Mouse (Mus musculus) embryo, embryonic 11.5 days (tissue): ENCODE data around the gene Olfr924.
"Not testable (repeated sequence)": the region's sequence is repeated elsewhere in the genome, so short reads cannot be mapped to it uniquely, and the experiment has no call there.

Experiments
- DNase-seq: peaks from one replicate; pipeline ENCODE4 v3.0.0-alpha.2; 2012; ENCODE audit warnings: low read depth, low spot score

Olfr924 gene

GRCm38 (mm10) chr9:38844149-38844548, at the start of gene Olfr924:
TSS of gene Olfr924 (plus strand) at chr9:38844449.
- no peak for DNase-seq

DNA sequence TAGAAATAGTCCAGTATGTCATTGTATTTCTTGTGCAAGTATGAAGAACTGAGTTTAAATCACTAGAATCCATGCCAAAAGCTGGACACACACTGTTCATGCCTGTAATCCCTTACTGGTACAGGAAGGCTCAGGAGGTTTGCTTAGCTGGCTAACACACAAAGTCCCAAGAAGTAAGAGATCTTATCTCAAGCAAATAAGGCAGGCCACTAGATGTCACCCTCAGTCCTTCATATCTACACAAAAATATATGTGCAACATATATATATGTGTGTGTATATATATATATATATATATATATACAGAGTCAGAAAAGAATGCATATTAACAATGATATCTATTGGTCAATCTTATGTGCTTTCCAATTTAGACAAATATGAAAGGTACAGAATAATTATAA, 38.6 kb upstream of the Olfr924 start:
- DNase-seq = peak; percentile 0

GRCm38 (mm10) chr9:38814314-38814713, 29.9 kb upstream of the Olfr924 start, which contains the start of gene Olfr922:
TSS of gene Olfr922 (plus strand) at chr9:38814614.
- no peak for DNase-seq

- DNase-seq = no peak
These were observed 28.7 kb upstream of the Olfr924 start for GRCm38 (mm10) chr9:38815458-38815986.

- DNase-seq = no peak
These were observed 18.0 kb upstream of the Olfr924 start, which contains the start of gene Olfr923 for GRCm38 (mm10) chr9:38826245-38826644. TSS of gene Olfr923 (plus strand) at chr9:38826545.

- DNase-seq = no peak
These were observed 11.2 kb upstream of the Olfr924 start for GRCm38 (mm10) chr9:38833027-38833426.

DNA sequence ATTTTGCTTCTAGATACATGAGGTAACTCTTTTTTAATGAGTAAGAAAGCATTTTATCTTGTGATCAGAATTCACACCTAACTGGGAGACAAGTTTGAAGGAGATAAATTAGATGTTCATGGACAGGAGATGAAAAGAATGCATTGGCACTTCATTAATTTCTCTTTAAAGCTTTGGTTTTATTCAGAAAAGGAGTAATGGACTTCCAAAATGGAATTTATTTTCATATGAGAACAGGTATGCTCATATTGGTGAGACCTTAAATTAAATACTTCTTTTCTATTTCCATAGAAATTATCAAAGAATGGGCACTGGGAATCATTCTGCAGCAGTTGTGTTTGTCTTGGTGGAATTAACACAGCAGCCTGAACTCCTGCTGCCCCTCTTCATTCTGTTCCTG, 10.5 kb downstream of the Olfr924 start, which contains the start of gene Olfr26:
TSS of gene Olfr26 (plus strand) at position 301 of the 400 bp plus-strand sequence.
- no peak for DNase-seq

- not testable (repeated sequence) for DNase-seq
These were observed 30.6 kb downstream of the Olfr924 start for GRCm38 (mm10) chr9:38874880-38875279.

- DNase-seq = no peak
These were observed 32.6 kb downstream of the Olfr924 start, which contains the start of gene Olfr926 for GRCm38 (mm10) chr9:38876826-38877225. TSS of gene Olfr926 (plus strand) at chr9:38877126.
